Mouse (Mus musculus) spleen, adult 2 months (tissue): ENCODE measurements around the gene Plaur.

Source experiments
- CTCF ChIP-seq: fragments of 200-500 bp; IDR thresholded peaks from 2 replicates; pipeline ENCODE4 v1.5.1; 2011; ENCODE audit warnings: mild to moderate bottlenecking, inconsistent platforms; ENCODE audit not compliant: insufficient read depth, insufficient read length, insufficient replicate concordance; ENCODE audit errors: extremely low read depth
- POLR2A ChIP-seq: fragments of 200-500 bp; IDR thresholded peaks from 2 replicates; pipeline ENCODE4 v1.6.1; 2011; ENCODE audit warnings: low read depth, low read length, inconsistent platforms

- TF ChIP-seq CTCF: no peak
- TF ChIP-seq POLR2A: no peak
Observed at GRCm38 (mm10) chr7:24423956-24424732, 38.1 kb upstream of the Plaur start.
